Mouse (Mus musculus): ENCODE results near the gene Epn3. TPM values are rescaled to one million over a fixed set of nuclear protein-coding genes. Genes with fewer than 3 reads are reported as not detected.

The Epn3 gene
- polyA plus RNA-seq, 1 experiment from 2014 or later: 0.43 TPM

- Histone ChIP-seq H3K4me3 (ENCODE audit: low read depth, low read length) (no peak overlapping the region), H3K4me1 (ENCODE audit: control insufficient read depth, insufficient read depth, low read length) (peaks cover 32% of the 10 kb centered on the region), H3K27me3 (ENCODE audit: control insufficient read depth, insufficient read depth, low read depth, low read length) (no peaks in the 10 kb centered on the region), H3K9ac (ENCODE audit: low read depth, low read length) (no peak overlapping the region), H3K4me2 (ENCODE audit: low read length) (no peak overlapping the region), H3K36me3 (ENCODE audit: control insufficient read depth, insufficient read depth, low read length) (peaks cover 19% of the 10 kb centered on the region), H3K9me3 (replicated peaks; ENCODE audit: control insufficient read depth, low read length, poor library complexity, severe bottlenecking) (no peaks in the 10 kb centered on the region), H3K27ac (ENCODE audit: low read length) (no peak overlapping the region; the same call in 1 of the 2 replicates)
- WGBS: 48% methylated on average over 6 of the region's 6 CpGs
- 0 out of 2 replicates have a peak, but pooled peaks have one; percentile 10 for ATAC-seq
Observed at GRCm38 (mm10) chr11:94440421-94440820, 59.4 kb downstream of the Epn3 start.

Other genes starting within 250 kb of the Epn3 start
- gene Gm21885, start 218.1 kb downstream of the Epn3 start, polyA plus RNA-seq (2015; fragmentation: Nextera tagmentation; extraction: Ambion mirVana): 0.95 TPM in 1 of 2 replicates, not detected in the other
- 142 and 159 TPM in 2 replicates for gene Luc7l3, start 178.0 kb downstream of the Epn3 start, polyA plus RNA-seq (2015; fragmentation: Nextera tagmentation; extraction: Ambion mirVana)
- 8.5 and 10.2 TPM in 2 replicates for gene Ankrd40, start 172.0 kb downstream of the Epn3 start, polyA plus RNA-seq (2015; fragmentation: Nextera tagmentation; extraction: Ambion mirVana)
- 0.57 and 0.92 TPM in 2 replicates for gene Abcc3, start 107.0 kb downstream of the Epn3 start, polyA plus RNA-seq (2015; fragmentation: Nextera tagmentation; extraction: Ambion mirVana)
- 18.4 and 21.2 TPM in 2 replicates for gene Cacna1g, start 25.8 kb downstream of the Epn3 start, polyA plus RNA-seq (2015; fragmentation: Nextera tagmentation; extraction: Ambion mirVana)
- 0.43 and 0.66 TPM in 2 replicates for gene Spata20, start 13.8 kb downstream of the Epn3 start, polyA plus RNA-seq (2015; fragmentation: Nextera tagmentation; extraction: Ambion mirVana)
- 4.9 and 5.6 TPM in 2 replicates for gene Mycbpap, start 21.8 kb upstream of the Epn3 start, polyA plus RNA-seq (2015; fragmentation: Nextera tagmentation; extraction: Ambion mirVana)
- 9.4 and 11.4 TPM in 2 replicates for gene Rsad1, start 49.3 kb upstream of the Epn3 start, polyA plus RNA-seq (2015; fragmentation: Nextera tagmentation; extraction: Ambion mirVana)
- gene Chad, start 65.1 kb upstream of the Epn3 start, polyA plus RNA-seq (2015; fragmentation: Nextera tagmentation; extraction: Ambion mirVana): 0.43 and 0.61 TPM in 2 replicates
- 1.2 and 1.9 TPM in 2 replicates for gene Acsf2, start 101.9 kb upstream of the Epn3 start, polyA plus RNA-seq (2015; fragmentation: Nextera tagmentation; extraction: Ambion mirVana)
- gene Lrrc59, start 129.8 kb upstream of the Epn3 start, polyA plus RNA-seq (2015; fragmentation: Nextera tagmentation; extraction: Ambion mirVana): 151 and 158 TPM in 2 replicates
- 126 and 134 TPM in 2 replicates for gene Mrpl27, start 153.8 kb upstream of the Epn3 start, polyA plus RNA-seq (2015; fragmentation: Nextera tagmentation; extraction: Ambion mirVana)
- gene Eme1, start 154.0 kb upstream of the Epn3 start, polyA plus RNA-seq (2015; fragmentation: Nextera tagmentation; extraction: Ambion mirVana): 2.2 and 2.9 TPM in 2 replicates
- gene Xylt2, start 177.5 kb upstream of the Epn3 start, polyA plus RNA-seq (2015; fragmentation: Nextera tagmentation; extraction: Ambion mirVana): 11.6 and 11.8 TPM in 2 replicates
- not detected in 2 replicates for gene Gm11541, start 204.5 kb upstream of the Epn3 start, polyA plus RNA-seq (2015; fragmentation: Nextera tagmentation; extraction: Ambion mirVana)
- 0.15 TPM in 1 of 2 replicates, not detected in the other for gene Cdc34b, start 241.8 kb upstream of the Epn3 start, polyA plus RNA-seq (2015; fragmentation: Nextera tagmentation; extraction: Ambion mirVana)